Mouse (Mus musculus): ENCODE results near the gene Smap1. TPM values are rescaled to one million over a fixed set of nuclear protein-coding genes. Genes with fewer than 3 reads are reported as not detected.
A peak's percentile ranks its signal among the peaks of the same experiment; 100 is the strongest.

Smap1 gene
- polyA plus RNA-seq, 1 experiment from 2014 or later = 93.6 TPM

- ATAC-seq (ENCODE audit: low read depth) = no peak
- no peak overlapping the region for H3K27ac ChIP-seq (ENCODE audit: low read depth, low read length)
- H3K4me3 ChIP-seq (ENCODE audit: low read depth, low read length) = no peak overlapping the region
- 82% methylated on average over 7 of the region's 7 CpGs for WGBS
- no peaks in the 10 kb centered on the region for H3K36me3 ChIP-seq (ENCODE audit: control insufficient read depth, insufficient read depth, low read length)
- H3K4me1 ChIP-seq (ENCODE audit: control insufficient read depth, insufficient read depth, low read length) = peaks cover 18% of the 10 kb centered on the region
- no peaks in the 10 kb centered on the region for H3K9me3 ChIP-seq (ENCODE audit: control insufficient read depth, low read length)
- H3K4me2 ChIP-seq (ENCODE audit: low read depth, low read length) = no peak overlapping the region
- no peaks in the 10 kb centered on the region for H3K27me3 ChIP-seq (ENCODE audit: control insufficient read depth, insufficient read depth, low read length)
- no peak overlapping the region for H3K9ac ChIP-seq (replicated peaks; ENCODE audit: low read depth, low read length)
These were observed 1.9 kb upstream of the Smap1 start for GRCm38 (mm10) chr1:23923779-23924708.

- H3K9ac ChIP-seq (replicated peaks; ENCODE audit: low read depth, low read length) = peak overlapping the region; percentile 89
- peak overlapping the region; percentile 63 for H3K4me2 ChIP-seq (ENCODE audit: low read depth, low read length)
- peaks cover 18% of the 10 kb centered on the region for H3K4me1 ChIP-seq (ENCODE audit: control insufficient read depth, insufficient read depth, low read length)
- H3K27me3 ChIP-seq (ENCODE audit: control insufficient read depth, insufficient read depth, low read length) = no peaks in the 10 kb centered on the region
- WGBS = 29% methylated on average over 9 of the region's 9 CpGs
- H3K36me3 ChIP-seq (ENCODE audit: control insufficient read depth, insufficient read depth, low read length) = no peaks in the 10 kb centered on the region
- H3K4me3 ChIP-seq (ENCODE audit: low read depth, low read length) = peak overlapping the region; percentile 98
- H3K27ac ChIP-seq (ENCODE audit: low read depth, low read length) = peak overlapping the region; percentile 95
- no peaks in the 10 kb centered on the region for H3K9me3 ChIP-seq (ENCODE audit: control insufficient read depth, low read length)
- ATAC-seq (ENCODE audit: low read depth) = peak; percentile 28; the same call in 1 of the 2 replicates
These were observed 390 bp upstream of the Smap1 start for GRCm38 (mm10) chr1:23922530-23922884.

- Histone ChIP-seq H3K27ac (ENCODE audit: low read depth, low read length) (no peak overlapping the region), H3K9me3 (ENCODE audit: control insufficient read depth, low read length) (no peaks in the 10 kb centered on the region), H3K36me3 (ENCODE audit: control insufficient read depth, insufficient read depth, low read length) (no peaks in the 10 kb centered on the region), H3K9ac (replicated peaks; ENCODE audit: low read depth, low read length) (0 out of 2 replicates have a peak overlapping the region, but pooled peaks have one; percentile 32), H3K27me3 (ENCODE audit: control insufficient read depth, insufficient read depth, low read length) (no peaks in the 10 kb centered on the region), H3K4me1 (ENCODE audit: control insufficient read depth, insufficient read depth, low read length) (peaks cover 18% of the 10 kb centered on the region), H3K4me2 (ENCODE audit: low read depth, low read length) (peak overlapping the region; percentile 68), H3K4me3 (ENCODE audit: low read depth, low read length) (peak overlapping the region; percentile 1; the same call in 1 of the 2 replicates)
- ATAC-seq (ENCODE audit: low read depth) = no peak
- WGBS = 31% methylated on average over 2 of the region's 2 CpGs
These were observed 1.8 kb downstream of the Smap1 start for GRCm38 (mm10) chr1:23920275-23920674.

GRCm38 (mm10) chr1:23919086-23919485 lies 3.0 kb downstream of the Smap1 start:
- no peak overlapping the region for H3K9ac ChIP-seq (replicated peaks; ENCODE audit: low read depth, low read length)
- H3K4me3 ChIP-seq (ENCODE audit: low read depth, low read length) = no peak overlapping the region
- H3K27me3 ChIP-seq (ENCODE audit: control insufficient read depth, insufficient read depth, low read length) = no peaks in the 10 kb centered on the region
- no peak overlapping the region for H3K4me2 ChIP-seq (ENCODE audit: low read depth, low read length)
- no peaks in the 10 kb centered on the region for H3K36me3 ChIP-seq (ENCODE audit: control insufficient read depth, insufficient read depth, low read length)
- H3K27ac ChIP-seq (ENCODE audit: low read depth, low read length) = no peak overlapping the region
- 89% methylated on average over 4 of the region's 4 CpGs for WGBS
- no peaks in the 10 kb centered on the region for H3K9me3 ChIP-seq (ENCODE audit: control insufficient read depth, low read length)
- peaks cover 18% of the 10 kb centered on the region for H3K4me1 ChIP-seq (ENCODE audit: control insufficient read depth, insufficient read depth, low read length)
- ATAC-seq (ENCODE audit: low read depth) = no peak

- no peak overlapping the region for H3K4me3 ChIP-seq (ENCODE audit: low read depth, low read length)
- no peaks in the 10 kb centered on the region for H3K36me3 ChIP-seq (ENCODE audit: control insufficient read depth, insufficient read depth, low read length)
- ATAC-seq (ENCODE audit: low read depth) = no peak
- no peak overlapping the region for H3K4me2 ChIP-seq (ENCODE audit: low read depth, low read length)
- no peak overlapping the region for H3K9ac ChIP-seq (replicated peaks; ENCODE audit: low read depth, low read length)
- peaks cover 8% of the 10 kb centered on the region for H3K4me1 ChIP-seq (ENCODE audit: control insufficient read depth, insufficient read depth, low read length)
- WGBS = 96% methylated on average over 4 of the region's 4 CpGs
- no peaks in the 10 kb centered on the region for H3K9me3 ChIP-seq (ENCODE audit: control insufficient read depth, low read length)
- no peaks in the 10 kb centered on the region for H3K27me3 ChIP-seq (ENCODE audit: control insufficient read depth, insufficient read depth, low read length)
- H3K27ac ChIP-seq (ENCODE audit: low read depth, low read length) = no peak overlapping the region
These were observed 6.6 kb downstream of the Smap1 start for GRCm38 (mm10) chr1:23915483-23915882.

DNA sequence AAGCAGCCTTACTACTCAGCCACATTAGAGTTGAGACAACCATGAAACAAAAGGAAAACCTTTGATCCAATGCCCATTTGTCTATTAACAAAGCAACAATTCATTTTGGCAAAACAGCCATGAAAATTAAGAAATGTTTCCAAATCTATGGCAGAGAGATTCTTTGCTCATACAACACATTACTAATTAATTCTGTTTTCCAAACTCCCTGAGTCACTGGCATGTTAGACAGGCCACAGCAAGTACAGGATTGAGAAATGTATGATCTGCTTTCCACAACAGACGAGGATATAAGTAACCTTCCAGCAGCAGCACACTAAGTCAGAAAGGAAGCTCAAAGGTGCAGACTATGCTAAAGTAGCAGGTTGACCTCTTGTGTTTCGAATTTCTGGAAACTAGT lies 9.1 kb downstream of the Smap1 start:
- H3K9ac ChIP-seq (replicated peaks; ENCODE audit: low read depth, low read length) = no peak overlapping the region
- no peak overlapping the region for H3K4me2 ChIP-seq (ENCODE audit: low read depth, low read length)
- no peak for ATAC-seq (ENCODE audit: low read depth)
- no peaks in the 10 kb centered on the region for H3K27me3 ChIP-seq (ENCODE audit: control insufficient read depth, insufficient read depth, low read length)
- no peaks in the 10 kb centered on the region for H3K36me3 ChIP-seq (ENCODE audit: control insufficient read depth, insufficient read depth, low read length)
- H3K27ac ChIP-seq (ENCODE audit: low read depth, low read length) = no peak overlapping the region
- H3K9me3 ChIP-seq (ENCODE audit: control insufficient read depth, low read length) = no peaks in the 10 kb centered on the region
- H3K4me1 ChIP-seq (ENCODE audit: control insufficient read depth, insufficient read depth, low read length) = no peaks in the 10 kb centered on the region
- 72% methylated on average over 2 of the region's 2 CpGs for WGBS
- no peak overlapping the region for H3K4me3 ChIP-seq (ENCODE audit: low read depth, low read length)

- no peak for ATAC-seq (ENCODE audit: low read depth)
- Histone ChIP-seq H3K4me3 (ENCODE audit: low read depth, low read length) (no peak overlapping the region), H3K27ac (ENCODE audit: low read depth, low read length) (no peak overlapping the region), H3K27me3 (ENCODE audit: control insufficient read depth, insufficient read depth, low read length) (no peaks in the 10 kb centered on the region), H3K4me1 (ENCODE audit: control insufficient read depth, insufficient read depth, low read length) (no peaks in the 10 kb centered on the region), H3K9ac (replicated peaks; ENCODE audit: low read depth, low read length) (no peak overlapping the region), H3K4me2 (ENCODE audit: low read depth, low read length) (no peak overlapping the region), H3K9me3 (ENCODE audit: control insufficient read depth, low read length) (no peaks in the 10 kb centered on the region), H3K36me3 (ENCODE audit: control insufficient read depth, insufficient read depth, low read length) (no peaks in the 10 kb centered on the region)
These were observed 16.0 kb downstream of the Smap1 start for GRCm38 (mm10) chr1:23906082-23906481.

DNA sequence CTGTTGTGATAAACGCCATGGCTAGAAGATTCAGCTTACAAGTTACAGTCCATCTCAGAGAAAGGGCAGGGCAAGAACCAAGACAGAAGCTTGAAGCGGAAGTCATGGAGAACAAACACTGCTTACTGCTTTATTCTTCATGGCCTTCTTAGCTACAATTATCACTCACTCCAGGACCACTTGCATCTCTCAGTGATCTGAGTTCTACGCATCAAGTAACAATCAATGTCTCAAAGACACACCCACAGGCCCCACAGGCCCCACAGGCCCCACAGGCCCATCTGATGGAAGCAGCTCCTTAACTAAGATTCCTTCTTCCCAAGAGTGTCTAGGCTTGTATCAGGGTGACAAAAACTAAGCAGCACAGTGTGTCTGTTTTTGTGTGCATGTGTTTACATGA lies 18.8 kb downstream of the Smap1 start:
- Histone ChIP-seq H3K9ac (replicated peaks; ENCODE audit: low read depth, low read length) (no peak overlapping the region), H3K4me2 (ENCODE audit: low read depth, low read length) (no peak overlapping the region), H3K27ac (ENCODE audit: low read depth, low read length) (no peak overlapping the region), H3K36me3 (ENCODE audit: control insufficient read depth, insufficient read depth, low read length) (no peaks in the 10 kb centered on the region), H3K9me3 (ENCODE audit: control insufficient read depth, low read length) (no peaks in the 10 kb centered on the region), H3K4me1 (ENCODE audit: control insufficient read depth, insufficient read depth, low read length) (no peaks in the 10 kb centered on the region), H3K27me3 (ENCODE audit: control insufficient read depth, insufficient read depth, low read length) (no peaks in the 10 kb centered on the region), H3K4me3 (ENCODE audit: low read depth, low read length) (no peak overlapping the region)
- WGBS = 86% methylated on average over 3 of the region's 3 CpGs
- no peak for ATAC-seq (ENCODE audit: low read depth)

GRCm38 (mm10) chr1:23902736-23903135 lies 19.4 kb downstream of the Smap1 start:
- 94% methylated on average over 2 of the region's 2 CpGs for WGBS
- H3K4me3 ChIP-seq (ENCODE audit: low read depth, low read length) = no peak overlapping the region
- no peaks in the 10 kb centered on the region for H3K9me3 ChIP-seq (ENCODE audit: control insufficient read depth, low read length)
- H3K4me2 ChIP-seq (ENCODE audit: low read depth, low read length) = no peak overlapping the region
- no peaks in the 10 kb centered on the region for H3K36me3 ChIP-seq (ENCODE audit: control insufficient read depth, insufficient read depth, low read length)
- H3K4me1 ChIP-seq (ENCODE audit: control insufficient read depth, insufficient read depth, low read length) = no peaks in the 10 kb centered on the region
- H3K27me3 ChIP-seq (ENCODE audit: control insufficient read depth, insufficient read depth, low read length) = no peaks in the 10 kb centered on the region
- H3K27ac ChIP-seq (ENCODE audit: low read depth, low read length) = no peak overlapping the region
- no peak for ATAC-seq (ENCODE audit: low read depth)
- H3K9ac ChIP-seq (replicated peaks; ENCODE audit: low read depth, low read length) = no peak overlapping the region

Data from neural tube, embryonic 14.5 days (tissue).